Mouse (Mus musculus): ENCODE results near the gene Vav2. TPM values are rescaled to one million over a fixed set of nuclear protein-coding genes. Genes with fewer than 3 reads are reported as not detected.

Gene Vav2
- polyA plus RNA-seq, 1 experiment from 2014 or later = 6.8 TPM

GRCm38 (mm10) chr2:27324690-27325089 lies 102.1 kb downstream of the Vav2 start:
- Histone ChIP-seq H3K4me1 (ENCODE audit: control insufficient read depth, insufficient read depth, low read length) (peaks cover 37% of the 10 kb centered on the region), H3K27ac (replicated peaks; ENCODE audit: low read depth, low read length) (no peak overlapping the region), H3K27me3 (ENCODE audit: control insufficient read depth, insufficient read depth, low read length) (no peaks in the 10 kb centered on the region), H3K4me2 (ENCODE audit: low read depth, severe bottlenecking) (no peak overlapping the region), H3K4me3 (ENCODE audit: low read depth, low read length) (no peak overlapping the region), H3K36me3 (ENCODE audit: control insufficient read depth, insufficient read depth, low read length) (no peaks in the 10 kb centered on the region), H3K9ac (ENCODE audit: low read length) (no peak overlapping the region), H3K9me3 (ENCODE audit: control insufficient read depth, low read length) (no peaks in the 10 kb centered on the region)
- 40% methylated on average over 2 of the region's 2 CpGs for WGBS
- DNase-seq (ENCODE audit: low spot score) (no peak), ATAC-seq (ENCODE audit: insufficient number of reproducible peaks, low FRiP score, low TSS enrichment, low read depth) (no peak)

GRCm38 (mm10) chr2:27321431-27321875 lies 105.4 kb downstream of the Vav2 start:
- DNase-seq (ENCODE audit: low spot score) = no peak
- no peaks in the 10 kb centered on the region for H3K36me3 ChIP-seq (ENCODE audit: control insufficient read depth, insufficient read depth, low read length)
- no peak for ATAC-seq (ENCODE audit: insufficient number of reproducible peaks, low FRiP score, low TSS enrichment, low read depth)
- no peak overlapping the region for H3K4me3 ChIP-seq (ENCODE audit: low read depth, low read length)
- H3K4me1 ChIP-seq (ENCODE audit: control insufficient read depth, insufficient read depth, low read length) = peaks cover 28% of the 10 kb centered on the region
- WGBS = 22% methylated on average over 6 of the region's 6 CpGs
- no peaks in the 10 kb centered on the region for H3K27me3 ChIP-seq (ENCODE audit: control insufficient read depth, insufficient read depth, low read length)
- no peak overlapping the region for H3K27ac ChIP-seq (replicated peaks; ENCODE audit: low read depth, low read length)
- no peaks in the 10 kb centered on the region for H3K9me3 ChIP-seq (ENCODE audit: control insufficient read depth, low read length)
- H3K4me2 ChIP-seq (ENCODE audit: low read depth, severe bottlenecking) = no peak overlapping the region
- no peak overlapping the region for H3K9ac ChIP-seq (ENCODE audit: low read length)

DNA sequence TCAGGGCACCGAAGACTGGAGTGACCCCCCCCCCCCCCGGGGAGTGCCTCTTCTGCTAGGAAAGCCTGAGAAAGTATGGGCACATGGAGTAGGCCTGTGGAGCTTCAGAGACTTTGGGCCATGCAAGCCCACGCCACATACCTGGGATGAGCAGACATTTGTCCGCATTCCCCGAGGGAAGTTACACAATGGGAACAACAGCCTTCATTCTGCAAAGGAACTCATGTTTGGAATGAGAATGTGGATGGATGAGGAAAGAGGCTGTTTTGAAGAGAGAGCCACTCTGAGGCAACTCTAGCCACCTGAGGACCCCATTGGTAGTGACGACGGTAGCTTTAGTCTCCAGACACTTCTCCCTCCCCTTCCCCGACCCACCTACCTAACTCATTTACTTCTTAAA lies 106.0 kb downstream of the Vav2 start:
- no peak overlapping the region for H3K4me3 ChIP-seq (ENCODE audit: low read depth, low read length)
- peaks cover 22% of the 10 kb centered on the region for H3K4me1 ChIP-seq (ENCODE audit: control insufficient read depth, insufficient read depth, low read length)
- no peak overlapping the region for H3K4me2 ChIP-seq (ENCODE audit: low read depth, severe bottlenecking)
- H3K9ac ChIP-seq (ENCODE audit: low read length) = no peak overlapping the region
- no peaks in the 10 kb centered on the region for H3K36me3 ChIP-seq (ENCODE audit: control insufficient read depth, insufficient read depth, low read length)
- H3K9me3 ChIP-seq (ENCODE audit: control insufficient read depth, low read length) = no peaks in the 10 kb centered on the region
- ATAC-seq (ENCODE audit: insufficient number of reproducible peaks, low FRiP score, low TSS enrichment, low read depth) = no peak
- DNase-seq (ENCODE audit: low spot score) = no peak
- no peaks in the 10 kb centered on the region for H3K27me3 ChIP-seq (ENCODE audit: control insufficient read depth, insufficient read depth, low read length)
- 73% methylated on average over 8 of the region's 8 CpGs for WGBS
- H3K27ac ChIP-seq (replicated peaks; ENCODE audit: low read depth, low read length) = no peak overlapping the region

- Histone ChIP-seq H3K27me3 (ENCODE audit: control insufficient read depth, insufficient read depth, low read length) (no peaks in the 10 kb centered on the region), H3K4me2 (ENCODE audit: low read depth, severe bottlenecking) (no peak overlapping the region), H3K4me3 (ENCODE audit: low read depth, low read length) (no peak overlapping the region), H3K9ac (ENCODE audit: low read length) (no peak overlapping the region), H3K27ac (replicated peaks; ENCODE audit: low read depth, low read length) (no peak overlapping the region), H3K9me3 (ENCODE audit: control insufficient read depth, low read length) (no peaks in the 10 kb centered on the region), H3K4me1 (ENCODE audit: control insufficient read depth, insufficient read depth, low read length) (peaks cover 12% of the 10 kb centered on the region), H3K36me3 (ENCODE audit: control insufficient read depth, insufficient read depth, low read length) (no peaks in the 10 kb centered on the region)
- ATAC-seq (ENCODE audit: insufficient number of reproducible peaks, low FRiP score, low TSS enrichment, low read depth) (no peak), DNase-seq (ENCODE audit: low spot score) (no peak)
- 78% methylated on average over 4 of the region's 4 CpGs for WGBS
Observed at GRCm38 (mm10) chr2:27318606-27319005, 108.2 kb downstream of the Vav2 start.

DNA sequence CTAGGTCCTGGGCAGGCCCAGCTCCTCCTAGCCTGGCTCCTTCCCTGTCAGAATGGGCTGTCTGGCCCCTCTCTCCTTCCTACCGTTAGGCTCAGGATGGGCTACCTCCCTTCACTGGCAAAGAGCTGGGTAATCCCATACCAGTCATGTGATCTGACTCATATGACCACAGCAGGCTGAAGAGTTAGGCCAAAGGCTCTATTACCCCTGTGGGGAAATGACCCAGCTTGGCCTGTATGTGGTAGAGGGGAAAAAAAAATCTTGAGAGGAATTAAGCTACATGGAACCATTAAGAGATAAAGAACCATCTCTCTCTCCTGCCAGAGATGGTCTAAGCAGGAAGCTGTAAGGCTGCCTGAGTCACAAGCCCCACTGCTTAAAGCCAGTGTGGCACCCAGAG lies 108.6 kb downstream of the Vav2 start:
- peaks cover 8% of the 10 kb centered on the region for H3K4me1 ChIP-seq (ENCODE audit: control insufficient read depth, insufficient read depth, low read length)
- DNase-seq (ENCODE audit: low spot score) (no peak), ATAC-seq (ENCODE audit: insufficient number of reproducible peaks, low FRiP score, low TSS enrichment, low read depth) (no peak)
- no peaks in the 10 kb centered on the region for H3K27me3 ChIP-seq (ENCODE audit: control insufficient read depth, insufficient read depth, low read length)
- 22% methylated on average over 1 of the region's 1 CpGs for WGBS
- H3K9ac ChIP-seq (ENCODE audit: low read length) = no peak overlapping the region
- no peak overlapping the region for H3K4me3 ChIP-seq (ENCODE audit: low read depth, low read length)
- no peaks in the 10 kb centered on the region for H3K36me3 ChIP-seq (ENCODE audit: control insufficient read depth, insufficient read depth, low read length)
- no peak overlapping the region for H3K27ac ChIP-seq (replicated peaks; ENCODE audit: low read depth, low read length)
- no peaks in the 10 kb centered on the region for H3K9me3 ChIP-seq (ENCODE audit: control insufficient read depth, low read length)
- no peak overlapping the region for H3K4me2 ChIP-seq (ENCODE audit: low read depth, severe bottlenecking)

DNA sequence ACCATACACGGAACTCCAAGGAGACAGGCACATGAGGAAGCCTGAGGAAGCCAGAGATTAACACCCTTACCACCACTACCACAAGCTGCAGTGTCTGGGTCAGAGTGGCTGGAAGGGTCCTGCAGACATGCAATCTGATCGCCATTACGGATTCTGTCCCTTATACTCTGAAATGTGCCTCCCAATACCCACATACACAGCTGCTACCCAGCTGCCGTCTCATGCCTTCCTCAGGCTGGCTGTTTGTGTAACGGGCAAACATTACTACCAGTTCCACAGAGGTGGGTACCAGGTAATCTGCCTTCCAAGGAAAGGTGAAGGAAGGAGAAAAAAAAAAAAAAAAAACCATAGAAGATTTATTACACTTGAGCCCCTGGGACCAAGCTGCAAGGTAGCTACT lies 110.7 kb downstream of the Vav2 start:
- DNase-seq (ENCODE audit: low spot score) = no peak

GRCm38 (mm10) chr2:27314269-27314668 lies 112.6 kb downstream of the Vav2 start:
- Histone ChIP-seq H3K27me3 (ENCODE audit: control insufficient read depth, insufficient read depth, low read length) (no peaks in the 10 kb centered on the region), H3K4me1 (ENCODE audit: control insufficient read depth, insufficient read depth, low read length) (no peaks in the 10 kb centered on the region), H3K9me3 (ENCODE audit: control insufficient read depth, low read length) (no peaks in the 10 kb centered on the region), H3K27ac (replicated peaks; ENCODE audit: low read depth, low read length) (no peak overlapping the region), H3K36me3 (ENCODE audit: control insufficient read depth, insufficient read depth, low read length) (no peaks in the 10 kb centered on the region), H3K4me3 (ENCODE audit: low read depth, low read length) (no peak overlapping the region), H3K4me2 (ENCODE audit: low read depth, severe bottlenecking) (no peak overlapping the region), H3K9ac (ENCODE audit: low read length) (no peak overlapping the region)
- DNase-seq (ENCODE audit: low spot score) = no peak
- ATAC-seq (ENCODE audit: insufficient number of reproducible peaks, low FRiP score, low TSS enrichment, low read depth) = no peak
- WGBS = 88% methylated on average over 5 of the region's 5 CpGs

More for the DNA sequence above, 110.7 kb downstream of the Vav2 start:
- Histone ChIP-seq H3K27me3 (ENCODE audit: control insufficient read depth, insufficient read depth, low read length) (no peaks in the 10 kb centered on the region), H3K36me3 (ENCODE audit: control insufficient read depth, insufficient read depth, low read length) (no peaks in the 10 kb centered on the region), H3K4me1 (ENCODE audit: control insufficient read depth, insufficient read depth, low read length) (no peaks in the 10 kb centered on the region), H3K4me2 (ENCODE audit: low read depth, severe bottlenecking) (no peak overlapping the region), H3K9ac (ENCODE audit: low read length) (no peak overlapping the region), H3K27ac (replicated peaks; ENCODE audit: low read depth, low read length) (no peak overlapping the region), H3K9me3 (ENCODE audit: control insufficient read depth, low read length) (no peaks in the 10 kb centered on the region), H3K4me3 (ENCODE audit: low read depth, low read length) (no peak overlapping the region)
- ATAC-seq (ENCODE audit: insufficient number of reproducible peaks, low FRiP score, low TSS enrichment, low read depth) = no peak
- WGBS = 75% methylated on average over 5 of the region's 5 CpGs

DNA sequence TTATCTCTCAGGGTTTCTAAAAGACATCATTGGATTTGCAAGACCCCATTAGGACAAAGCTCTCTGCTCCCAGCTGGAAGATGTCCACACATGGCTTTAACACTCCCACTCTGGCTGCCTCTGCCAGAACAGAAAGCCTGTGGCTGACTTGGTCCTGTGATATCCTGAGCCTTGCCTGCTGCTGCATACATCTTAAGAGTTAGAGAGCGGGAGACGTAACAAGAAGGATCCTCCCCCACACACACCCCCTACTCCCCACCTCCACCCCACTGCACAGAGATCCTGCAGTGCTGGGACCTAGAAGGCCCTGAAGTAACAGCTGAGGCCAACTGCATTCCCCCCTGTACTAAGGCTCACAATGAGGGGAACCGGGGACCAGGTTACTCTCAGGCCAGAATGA lies 114.3 kb downstream of the Vav2 start:
- no peak overlapping the region for H3K27ac ChIP-seq (replicated peaks; ENCODE audit: low read depth, low read length)
- 72% methylated on average over 3 of the region's 3 CpGs for WGBS
- DNase-seq (ENCODE audit: low spot score) (no peak), ATAC-seq (ENCODE audit: insufficient number of reproducible peaks, low FRiP score, low TSS enrichment, low read depth) (no peak)
- H3K27me3 ChIP-seq (ENCODE audit: control insufficient read depth, insufficient read depth, low read length) = no peaks in the 10 kb centered on the region
- H3K36me3 ChIP-seq (ENCODE audit: control insufficient read depth, insufficient read depth, low read length) = no peaks in the 10 kb centered on the region
- no peak overlapping the region for H3K4me3 ChIP-seq (ENCODE audit: low read depth, low read length)
- no peak overlapping the region for H3K4me2 ChIP-seq (ENCODE audit: low read depth, severe bottlenecking)
- H3K9me3 ChIP-seq (ENCODE audit: control insufficient read depth, low read length) = no peaks in the 10 kb centered on the region
- no peak overlapping the region for H3K9ac ChIP-seq (ENCODE audit: low read length)
- H3K4me1 ChIP-seq (ENCODE audit: control insufficient read depth, insufficient read depth, low read length) = no peaks in the 10 kb centered on the region

DNA sequence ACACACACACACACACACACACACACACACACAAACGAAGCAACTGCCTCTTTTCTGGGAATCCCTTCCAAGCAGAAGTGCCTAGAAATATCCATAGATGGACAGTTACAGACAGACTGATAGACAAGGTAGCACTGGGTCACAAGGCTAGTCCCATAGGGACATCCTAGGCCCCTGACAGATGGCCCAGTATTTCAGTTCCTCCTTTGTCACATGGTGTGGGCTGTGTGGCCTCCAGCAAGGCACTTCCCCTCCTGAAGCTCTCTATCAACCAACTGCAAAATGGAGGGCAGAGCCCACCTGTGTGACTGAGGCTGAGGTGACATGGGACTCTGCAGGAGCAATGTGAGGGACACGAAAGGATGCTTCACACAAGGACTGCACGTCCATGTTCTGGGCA lies 115.2 kb downstream of the Vav2 start:
- Histone ChIP-seq H3K4me2 (ENCODE audit: low read depth, severe bottlenecking) (no peak overlapping the region), H3K4me1 (ENCODE audit: control insufficient read depth, insufficient read depth, low read length) (no peaks in the 10 kb centered on the region), H3K27ac (replicated peaks; ENCODE audit: low read depth, low read length) (no peak overlapping the region), H3K27me3 (ENCODE audit: control insufficient read depth, insufficient read depth, low read length) (no peaks in the 10 kb centered on the region), H3K36me3 (ENCODE audit: control insufficient read depth, insufficient read depth, low read length) (no peaks in the 10 kb centered on the region), H3K9ac (ENCODE audit: low read length) (no peak overlapping the region), H3K4me3 (ENCODE audit: low read depth, low read length) (no peak overlapping the region), H3K9me3 (ENCODE audit: control insufficient read depth, low read length) (no peaks in the 10 kb centered on the region)
- no peak for DNase-seq (ENCODE audit: low spot score)
- no peak for ATAC-seq (ENCODE audit: insufficient number of reproducible peaks, low FRiP score, low TSS enrichment, low read depth)
- 93% methylated on average over 3 of the region's 3 CpGs for WGBS

Data from limb, embryonic 11.5 days (tissue).